Mouse (Mus musculus) layer of hippocampus, postnatal 10 days (tissue): ENCODE data around the gene Fam83e. TPM values are rescaled to one million over a fixed set of nuclear protein-coding genes. Genes with fewer than 3 reads are reported as not detected.
A peak's percentile ranks its signal among the peaks of the same experiment; 100 is the strongest.

ENCODE experiments used
- DNase-seq, 2 experiments: peaks; one replicate each; pipeline ENCODE4 v3.0.0; 2021; ENCODE audit warnings: low spot score in 2 of 2
- long read RNA-seq: library from polyadenylated mRNA; stranded (forward); transcript quantifications from one replicate; pipeline ENCODE4 v2.0.0, GENCODE M21; 2023
- total RNA-seq, 2 experiments: library from RNA; stranded (reverse); gene quantifications; 2 replicates each; pipeline ENCODE4 v1.2.3; 2021

Gene Fam83e
- total RNA-seq: under 1 TPM; 0.34 to 0.51 TPM
- long read RNA-seq: 0 reads

- no peak for DNase-seq
Measured at GRCm38 (mm10) chr7:45720413-45721233, at the start of gene Fam83e. TSS of gene Fam83e (plus strand) at chr7:45721212.

DNA sequence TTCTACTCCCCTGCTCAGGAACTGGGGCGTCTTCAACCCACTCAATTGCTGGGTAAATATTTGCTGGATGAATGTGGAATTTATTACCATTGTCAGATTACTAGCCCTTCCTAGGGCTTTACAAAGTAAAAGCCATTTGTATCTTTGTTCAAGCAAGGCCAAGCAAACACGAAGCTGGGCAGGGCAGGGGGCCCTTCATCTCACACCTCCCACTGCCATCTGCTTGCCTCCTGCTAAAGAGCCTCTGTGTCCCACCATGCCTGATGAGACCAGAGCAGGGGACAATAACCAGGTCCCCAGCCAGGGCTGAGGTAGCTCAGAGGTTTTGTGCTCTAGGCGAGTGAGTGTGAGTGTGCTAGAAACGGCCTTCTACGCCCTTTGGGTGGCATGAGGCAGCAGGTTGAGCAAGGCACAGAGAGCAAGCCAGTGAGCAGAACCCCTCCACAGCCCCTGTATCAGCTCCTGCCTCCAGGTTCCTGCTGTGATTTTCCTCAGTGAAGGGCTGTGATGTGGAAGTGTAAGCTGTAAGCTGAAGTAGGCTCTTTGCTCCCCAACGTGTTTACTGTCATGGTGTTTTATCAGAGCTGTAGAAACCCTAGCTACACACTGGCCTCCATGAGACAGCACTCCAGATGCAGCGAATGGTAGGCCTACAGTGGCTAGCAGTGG is 43.3 kb upstream of the Fam83e start:
- no peak for DNase-seq

DNA sequence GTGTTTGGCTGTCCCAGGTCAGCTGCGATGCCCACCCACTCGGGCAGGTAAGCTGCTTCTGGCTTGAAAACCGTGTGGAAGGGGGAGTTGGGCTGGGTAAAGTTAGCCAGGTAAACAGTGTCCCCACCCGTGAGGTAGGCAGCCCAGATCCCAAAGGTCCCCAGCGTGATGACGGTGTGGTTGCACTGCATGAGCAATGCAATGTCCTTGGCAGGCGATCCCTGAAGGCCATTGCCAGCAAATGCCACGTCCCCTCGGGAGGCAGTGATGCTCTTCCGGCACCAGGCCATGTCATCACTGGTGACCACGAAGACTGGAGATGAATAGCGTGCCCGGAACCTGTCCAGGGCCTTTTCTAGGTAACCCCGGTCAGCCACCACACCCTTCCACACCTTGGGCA is 42.5 kb upstream of the Fam83e start:
- no peak for DNase-seq

GRCm38 (mm10) chr7:45679966-45680621 is 40.9 kb upstream of the Fam83e start:
- DNase-seq: no peak

DNA sequence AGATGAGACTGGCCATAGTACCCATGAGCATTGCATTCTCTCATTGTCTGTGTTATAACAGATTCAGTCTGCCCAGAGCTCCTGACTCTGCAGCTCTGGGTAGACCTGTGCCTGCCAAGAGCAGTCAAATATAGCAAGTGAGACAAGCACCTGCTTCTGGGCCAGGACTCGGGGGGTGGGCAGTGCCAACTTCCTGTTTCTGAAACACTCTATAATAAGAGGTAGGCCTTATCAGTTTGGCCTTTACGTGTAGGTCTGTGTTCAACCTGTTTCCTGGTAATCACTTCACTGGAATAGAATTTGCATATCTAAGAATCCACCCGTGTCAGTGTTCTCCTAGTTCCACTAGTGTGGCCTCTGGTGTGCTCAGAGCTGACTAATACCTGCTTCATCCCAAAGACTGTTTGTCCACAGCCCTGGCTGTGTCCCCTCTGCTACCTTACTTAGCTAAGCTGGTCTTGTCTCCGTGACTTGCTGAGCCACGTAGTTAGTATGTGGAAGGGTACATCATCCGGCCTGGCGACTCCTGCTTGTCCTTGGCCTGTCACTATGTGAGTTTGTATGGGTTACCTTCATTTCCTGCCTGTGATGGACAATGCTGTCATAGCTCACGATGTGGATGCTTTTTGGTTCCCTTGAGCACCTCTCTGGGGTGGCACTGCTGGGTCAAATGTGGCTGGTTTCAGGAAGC is 39.8 kb upstream of the Fam83e start:
- no peak for DNase-seq

DNA sequence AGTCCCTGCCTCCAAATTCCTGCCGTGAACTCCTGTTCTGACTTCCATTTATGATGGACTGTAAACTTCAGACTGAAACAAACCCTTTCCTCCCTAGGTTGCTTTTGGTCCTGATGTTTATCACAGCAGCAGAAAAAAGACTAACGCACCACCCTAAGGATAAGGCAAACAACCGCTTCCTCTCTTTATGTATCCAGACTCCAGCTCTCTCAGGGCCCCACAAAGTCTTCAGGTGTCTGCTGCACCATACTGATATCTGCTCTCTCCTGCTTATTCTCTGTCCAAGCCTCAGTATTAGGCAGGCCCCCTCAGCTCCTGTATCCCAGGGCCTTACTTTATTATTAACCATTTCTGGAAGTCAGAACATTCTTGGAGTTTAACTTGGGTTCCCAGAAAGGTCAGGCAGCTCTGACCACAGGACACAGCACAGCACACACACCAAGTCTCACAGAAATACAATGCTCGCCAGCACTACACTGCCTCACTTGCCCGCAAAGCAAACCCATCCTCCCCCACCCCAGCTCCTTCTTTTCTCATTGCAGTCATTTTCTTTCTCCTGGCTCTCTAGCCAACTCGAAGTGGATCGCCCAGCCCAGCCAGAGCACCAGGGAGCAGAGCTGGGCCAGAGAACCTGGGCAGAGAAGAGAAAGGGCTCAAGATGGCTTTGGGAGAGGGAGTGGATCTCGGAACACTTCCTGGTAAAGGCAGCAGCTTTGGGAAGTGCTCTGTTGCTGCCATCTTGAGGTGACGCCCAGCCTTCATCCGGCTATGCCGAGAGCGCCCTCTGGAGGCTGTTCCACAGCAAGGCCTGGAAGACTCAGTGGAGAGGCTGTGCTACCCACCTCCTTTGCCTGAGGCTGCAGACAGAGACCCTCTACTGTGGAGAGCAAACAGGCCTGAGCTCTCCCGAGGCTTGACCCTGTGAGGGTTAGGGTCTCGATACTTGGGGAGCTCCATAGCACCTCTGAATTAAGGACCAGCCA is 38.6 kb upstream of the Fam83e start:
- peak; percentile 92 to 93 for DNase-seq

DNA sequence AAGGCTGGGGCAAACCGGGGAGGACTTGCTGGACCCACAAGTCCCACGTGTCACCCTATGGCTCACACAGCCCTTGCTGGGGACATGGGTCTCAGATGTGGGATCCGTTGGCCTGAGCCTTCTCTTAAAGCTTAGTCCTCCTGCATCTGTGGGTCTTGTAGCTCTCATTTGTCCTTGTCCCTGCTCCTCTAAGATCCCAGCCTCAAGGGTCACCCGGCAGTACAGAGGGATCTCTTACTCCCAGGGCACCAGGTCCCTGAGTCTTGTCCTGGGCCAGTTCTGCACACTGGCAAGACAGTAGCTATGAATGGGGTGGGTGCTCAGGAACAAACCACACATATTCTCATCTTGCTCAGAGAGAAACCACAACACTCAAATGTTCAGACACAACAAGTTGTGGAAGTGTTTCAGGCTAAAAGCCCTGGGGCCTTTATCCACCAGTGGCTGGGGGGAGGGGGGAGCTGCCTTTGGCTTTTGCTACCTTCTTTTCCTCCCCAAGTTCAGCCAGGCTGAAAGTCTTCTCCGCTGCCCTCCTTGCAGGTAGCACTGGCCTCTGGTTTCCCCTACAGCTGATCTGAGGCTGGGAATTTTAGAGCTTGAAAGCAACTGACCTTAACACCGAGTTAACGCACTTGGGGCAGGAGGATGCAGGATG is 37.5 kb upstream of the Fam83e start, which contains the start of gene Ntn5:
Gene Ntn5 (plus strand): TSS at position 627 of the 655 bp plus-strand sequence.
- no peak for DNase-seq

- DNase-seq: no peak
Measured at GRCm38 (mm10) chr7:45685811-45686210, 35.2 kb upstream of the Fam83e start.

GRCm38 (mm10) chr7:45686841-45687240 is 34.2 kb upstream of the Fam83e start:
- DNase-seq: no peak

DNA sequence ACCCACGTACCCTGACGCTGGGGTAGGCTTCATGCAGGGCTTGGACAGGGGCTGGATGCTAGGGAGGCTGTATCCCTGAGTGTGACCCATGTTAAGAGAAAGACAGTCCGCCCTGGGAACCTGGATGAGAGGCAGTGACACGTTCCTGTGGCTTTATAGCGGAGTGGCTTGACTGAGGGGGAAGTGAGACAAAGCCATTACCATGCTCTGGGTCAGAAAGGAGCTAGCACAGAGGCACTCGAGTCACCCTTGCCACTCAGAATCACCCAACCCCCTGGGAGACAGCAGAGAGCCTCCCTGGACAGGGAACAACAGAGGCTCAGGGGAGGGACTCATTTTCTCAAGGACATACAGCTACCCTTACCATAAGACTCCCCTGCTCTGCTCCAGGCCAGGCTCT is 31.9 kb upstream of the Fam83e start:
- no peak for DNase-seq

DNA sequence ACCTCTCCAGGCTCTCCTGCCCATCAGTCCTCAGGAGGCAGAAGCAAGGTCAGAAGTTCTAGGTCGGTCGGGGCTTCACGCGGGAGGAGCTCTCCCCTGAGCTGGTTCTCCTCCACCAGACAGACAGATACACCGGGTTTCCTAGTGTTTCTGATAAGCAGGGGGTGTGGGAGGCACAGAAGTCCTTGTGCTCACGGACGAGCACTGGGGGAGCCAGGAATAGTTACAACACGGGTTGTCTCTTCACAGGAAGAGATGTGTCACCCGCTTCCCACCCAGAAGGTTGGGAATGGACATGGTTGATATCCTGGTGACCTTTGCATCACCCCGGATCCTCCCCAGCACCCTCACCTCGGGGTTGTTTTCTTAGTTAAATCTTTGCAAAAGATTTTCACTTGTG is 31.2 kb upstream of the Fam83e start:
- no peak for DNase-seq

DNA sequence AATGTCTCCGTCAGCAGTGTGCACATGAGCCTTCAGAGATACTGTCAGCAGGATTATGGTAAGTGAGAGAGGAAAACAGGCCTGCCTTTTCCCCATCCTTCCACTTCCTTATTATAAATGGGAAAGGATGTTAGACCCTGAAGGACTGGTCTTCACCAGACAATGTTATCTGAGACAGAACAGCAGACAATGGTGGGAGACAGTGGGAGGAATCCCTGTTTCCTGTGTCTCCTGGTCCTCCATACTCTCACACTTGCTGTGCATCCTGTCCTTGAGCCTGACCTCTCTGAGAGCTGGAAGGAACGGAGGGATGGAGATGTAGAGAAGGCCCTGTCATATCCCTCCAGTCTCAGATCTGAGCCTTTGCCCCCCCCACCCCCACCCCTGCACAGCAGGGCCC is 28.6 kb upstream of the Fam83e start:
- DNase-seq: no peak

DNA sequence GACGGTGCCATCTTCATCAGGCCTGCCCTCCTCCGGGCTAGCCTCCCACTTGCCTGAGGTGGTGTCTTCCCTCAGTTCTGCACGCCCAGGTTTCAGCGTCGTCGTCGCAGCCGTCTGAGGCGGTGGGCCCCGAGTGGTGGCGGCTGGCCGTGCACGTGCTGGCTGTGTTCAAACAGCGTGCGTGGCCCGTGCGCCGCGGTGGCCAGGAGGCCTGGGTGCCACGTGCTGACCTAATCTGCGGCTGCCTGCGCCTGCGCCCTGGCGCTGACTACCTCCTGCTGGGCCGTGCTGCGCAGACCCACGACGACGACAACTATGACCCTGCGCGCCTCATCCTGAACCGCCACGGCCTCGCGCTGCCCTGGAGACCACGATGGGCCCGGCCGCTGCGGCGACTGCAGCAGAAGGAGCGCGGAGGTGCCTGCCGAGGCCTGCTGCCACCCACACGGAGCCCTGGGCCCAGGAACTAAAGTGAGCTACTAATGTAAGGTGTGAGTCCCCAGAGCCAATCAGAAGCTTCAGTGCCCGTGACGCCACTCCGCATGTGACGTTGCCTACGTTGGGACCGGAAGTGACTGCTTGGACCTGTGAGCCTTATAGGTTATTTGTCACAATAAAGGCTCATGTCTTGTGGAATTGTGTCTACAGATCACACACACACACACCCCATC is 27.0 kb upstream of the Fam83e start, which contains the start of gene Sec1:
Gene Sec1 (minus strand): TSS at position 482 of the 671 bp plus-strand sequence.
- no peak for DNase-seq

- DNase-seq: no peak
Measured at GRCm38 (mm10) chr7:45695098-45695497, 25.9 kb upstream of the Fam83e start.

DNA sequence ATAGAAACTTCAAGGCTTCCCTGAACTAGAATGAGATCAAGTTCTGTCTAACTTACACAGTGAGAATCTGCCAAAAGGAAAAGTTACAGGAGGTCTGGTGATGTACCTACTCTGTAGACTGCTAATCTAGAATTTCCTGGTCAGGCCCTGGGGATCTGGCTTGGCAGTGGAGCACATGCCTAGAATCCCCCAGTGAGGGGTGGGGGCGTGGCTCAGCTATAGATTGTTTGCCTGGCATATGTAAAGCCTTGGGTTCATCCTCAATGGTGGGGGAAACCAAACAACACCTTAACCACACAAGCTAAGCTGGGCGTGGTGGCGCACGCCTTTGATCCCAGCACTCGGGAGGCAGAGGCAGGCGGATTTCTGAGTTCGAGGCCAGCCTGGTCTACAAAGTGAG is 23.1 kb upstream of the Fam83e start:
- no peak for DNase-seq

DNA sequence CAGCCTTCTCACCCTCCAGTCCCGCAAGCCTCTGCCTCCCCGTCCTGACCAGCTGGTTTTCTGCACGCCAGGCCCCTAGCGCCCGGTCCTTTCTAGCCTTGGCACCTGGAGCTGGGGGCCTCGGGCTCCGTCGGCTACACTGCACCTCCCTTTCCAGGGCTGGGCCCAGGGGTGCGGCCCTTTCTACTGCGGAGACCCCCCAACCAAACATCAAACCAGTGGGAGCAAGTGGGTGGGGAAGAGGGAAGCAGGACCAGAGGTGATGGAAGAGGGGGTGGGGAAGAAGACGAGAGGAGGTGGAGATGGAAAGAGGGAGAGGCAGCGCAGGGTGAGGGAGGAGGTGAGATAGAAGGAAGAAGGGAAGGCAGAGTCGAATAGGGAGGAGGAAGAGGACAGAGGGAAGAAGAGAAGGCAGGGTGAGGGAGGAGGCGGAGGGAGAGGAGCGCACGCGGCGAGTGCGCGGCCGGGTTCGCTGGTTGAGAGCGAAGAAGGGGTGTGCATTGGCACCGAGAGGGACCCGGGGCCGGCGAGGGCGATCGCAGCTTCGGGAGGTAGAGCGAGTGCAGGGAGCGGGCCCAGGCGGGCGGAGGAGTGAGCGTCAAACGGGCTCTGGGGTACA is 21.4 kb upstream of the Fam83e start, which contains the start of gene Car11:
Gene Car11 (plus strand): TSS at position 321 of the 619 bp plus-strand sequence.
- DNase-seq: peak in 1 of 2 experiments; percentile 59

DNA sequence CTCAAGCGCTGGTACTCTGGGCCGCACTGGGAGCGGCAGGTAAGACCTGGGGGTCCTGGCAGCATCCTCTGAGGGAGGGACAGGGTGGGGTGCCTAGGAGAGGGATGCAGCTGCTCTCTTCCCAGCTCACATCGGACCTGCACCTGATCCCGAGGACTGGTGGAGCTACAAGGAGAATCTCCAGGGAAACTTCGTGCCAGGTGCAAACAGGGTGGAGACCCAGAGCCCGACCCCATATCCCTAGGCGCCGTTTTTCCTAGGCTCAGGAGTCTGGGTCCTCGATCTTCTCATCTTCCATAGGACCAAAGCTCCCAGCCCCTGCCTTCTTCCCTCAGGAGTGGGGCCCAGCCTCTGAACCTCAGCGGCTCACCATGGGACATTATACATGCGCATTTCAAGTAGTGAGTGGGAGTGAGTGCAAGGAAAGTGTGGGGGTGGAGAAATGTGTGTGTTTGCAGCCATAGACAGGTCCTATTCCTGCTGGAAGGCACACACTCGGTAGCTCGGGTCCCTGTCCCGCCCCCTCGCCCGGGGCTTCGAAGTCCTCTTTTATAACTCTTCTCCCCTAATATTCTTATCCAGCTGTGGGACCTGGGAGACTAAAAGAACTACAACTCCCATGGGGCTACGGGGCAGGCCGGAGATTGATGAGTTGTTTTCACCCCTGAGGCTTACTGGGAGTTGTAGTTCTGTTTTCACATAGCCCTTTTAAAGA is 20.6 kb upstream of the Fam83e start:
- DNase-seq: peak; percentile 73 to 79

DNA sequence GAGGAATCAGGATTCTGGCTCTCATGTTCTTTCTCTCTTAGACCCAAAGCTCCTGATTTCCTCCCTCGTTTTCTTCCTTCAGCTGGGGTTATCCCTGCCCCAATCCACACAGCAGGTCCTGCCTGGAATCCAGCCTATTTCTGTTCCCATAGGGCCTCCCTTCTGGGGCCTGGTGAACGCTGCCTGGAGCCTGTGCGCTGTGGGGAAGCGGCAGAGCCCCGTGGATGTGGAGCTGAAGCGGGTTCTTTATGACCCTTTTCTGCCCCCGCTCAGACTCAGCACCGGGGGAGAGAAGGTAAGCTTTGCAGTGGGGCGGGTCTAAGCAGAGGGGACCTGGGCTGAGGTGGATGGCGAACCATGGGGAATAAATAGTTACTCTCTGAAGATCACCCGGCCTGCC is 19.9 kb upstream of the Fam83e start:
- DNase-seq: peak in 1 of 2 experiments; percentile 55
